8 mouse cellular contexts compared by ENCODE assay signal in the genomic region with DNA sequence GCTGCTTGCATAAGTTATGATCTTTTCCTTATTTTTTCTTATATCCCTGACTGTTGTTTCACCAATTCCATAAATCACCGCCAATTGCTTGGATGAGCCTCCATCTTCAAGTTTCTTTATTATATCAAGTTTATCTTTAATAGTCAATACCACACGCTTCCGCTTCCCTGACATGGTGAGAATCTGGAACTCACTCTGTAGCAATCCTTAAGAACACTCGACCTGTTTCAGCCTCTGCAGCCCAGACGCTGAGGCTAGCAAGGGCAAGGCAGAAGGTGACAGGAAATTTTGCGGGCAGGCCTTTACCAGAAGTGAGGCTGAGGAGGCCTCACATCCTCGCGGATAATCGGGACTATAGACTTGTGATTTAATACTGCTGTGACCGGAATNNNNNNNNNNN. TPM values are rescaled to one million over a fixed set of nuclear protein-coding genes. Genes with fewer than 3 reads are reported as not detected.
DNase-seq lines count a peak whose midpoint lies in the region; ATAC-seq and TF ChIP-seq lines count a peak whose summit lies in the region.

A gene (minus strand): TSS at position 349 of the 400 bp plus-strand sequence.

- peak; percentile 44 for DNase-seq in R1 (ENCODE audit: low read depth, low spot score)
- peak; percentile 44 to 57 for DNase-seq in cerebellum, postnatal 10 days
- DNase-seq in gastrocnemius, adult 2 months: peak; percentile 31
- peak; percentile 67 for DNase-seq in induced T-regulatory cell, adult 2 months (ENCODE audit: low read depth)
- peak; percentile 40 to 44 for DNase-seq in left cerebral cortex, postnatal 25 days (ENCODE audit: low spot score in 2 of 2)
- peak; percentile 28 to 46 for DNase-seq in right cerebral cortex, postnatal 10 days (ENCODE audit: low spot score in 2 of 2)
- peak; percentile 23 for DNase-seq in yolk sac, embryonic 10.5 days (ENCODE audit: low spot score)

- peak within 1 kb of the TSS; percentile 87 for H3K27ac ChIP-seq in gastrocnemius, adult 2 months

- peak within 1 kb of the TSS; percentile 78 for H3K4me3 ChIP-seq in gastrocnemius, adult 2 months

- peak; percentile 56 for ATAC-seq in megakaryocyte progenitor cell, adult 5-6 weeks (replicated peaks; ENCODE audit: poor library complexity)

- intact Hi-C loops in gastrocnemius, adult 2 months (cut with DNase I): loop anchor here (5.0 to 10.0 kb wide), 2 partner anchors 52 to 579 kb away; a partner anchor contains a TSS
- intact Hi-C loops in left cerebral cortex, postnatal 25 days (cut with DNase I): no loop called here

- no peak for TF ChIP-seq CTCF in gastrocnemius, adult 2 months (IDR thresholded peaks at IDR 0.05)

RNA-seq across cellular contexts. Expression of the gene that starts here (rescaled TPM):
- 1 to 10 TPM; 2.8 to 3.5 TPM for total RNA-seq in gastrocnemius, adult 2 months (2021)
- total RNA-seq in left cerebral cortex, postnatal 25 days (2021): 1 to 10 TPM; 9.3 to 9.6 TPM
- 5.5 and 6.4 TPM in 2 replicates for total RNA-seq in megakaryocyte progenitor cell, adult 5-6 weeks (2015)
- total RNA-seq in megakaryocyte progenitor cell, adult 5-6 weeks (2017): 7.5 and 9.4 TPM in 2 replicates

Comparison
In these comparisons a context has a peak if more than half of its experiments do, and no peak if none do; other contexts are left out.
1. Peak in every context shown above with its lines: DNase-seq, ATAC-seq, H3K4me3 ChIP-seq and H3K27ac ChIP-seq.